Mouse (Mus musculus) CD4-positive helper T cell, adult 2 months (primary cell): Measurements from ENCODE around the gene Azi2.

Source experiments
- DNase-seq: peaks from one replicate; pipeline ENCODE4 v3.0.0-alpha.2; 2012; ENCODE audit warnings: low read depth, missing footprints, low spot score

Azi2 gene

GRCm38 (mm10) chr9:118040218-118041021 is at the start of gene Azi2:
Gene Azi2 (plus strand): TSS chr9:118040499.
- DNase-seq, result peak; percentile 100

- DNase-seq, result no peak
Observed at GRCm38 (mm10) chr9:117996631-117997030, 43.7 kb upstream of the Azi2 start.

- no peak for DNase-seq
Observed at GRCm38 (mm10) chr9:118001488-118001887, 38.8 kb upstream of the Azi2 start.

- no peak for DNase-seq
Observed at GRCm38 (mm10) chr9:118003218-118003886, 36.9 kb upstream of the Azi2 start.

- no peak for DNase-seq
Observed at GRCm38 (mm10) chr9:118003937-118004336, 36.4 kb upstream of the Azi2 start.

- DNase-seq, result no peak
Observed at GRCm38 (mm10) chr9:118012928-118013327, 27.4 kb upstream of the Azi2 start.

- no peak for DNase-seq
Observed at GRCm38 (mm10) chr9:118024966-118025365, 15.3 kb upstream of the Azi2 start.

- DNase-seq, result no peak
Observed at GRCm38 (mm10) chr9:118029490-118029889, 10.8 kb upstream of the Azi2 start.

GRCm38 (mm10) chr9:118030252-118030651 is 10.0 kb upstream of the Azi2 start:
- DNase-seq, result no peak

GRCm38 (mm10) chr9:118031694-118032093 is 8.6 kb upstream of the Azi2 start:
- DNase-seq, result no peak

- DNase-seq, result no peak
Observed at GRCm38 (mm10) chr9:118034990-118035389, 5.3 kb upstream of the Azi2 start.

GRCm38 (mm10) chr9:118041022-118041400 is 712 bp downstream of the Azi2 start:
- no peak for DNase-seq

GRCm38 (mm10) chr9:118041646-118042045 is 1.3 kb downstream of the Azi2 start:
- DNase-seq, result no peak

GRCm38 (mm10) chr9:118042738-118043137 is 2.4 kb downstream of the Azi2 start:
- DNase-seq, result no peak

GRCm38 (mm10) chr9:118043581-118043980 is 3.3 kb downstream of the Azi2 start:
- no peak for DNase-seq

- no peak for DNase-seq
Observed at GRCm38 (mm10) chr9:118045011-118045533, 4.8 kb downstream of the Azi2 start.

GRCm38 (mm10) chr9:118053286-118053685 is 13.0 kb downstream of the Azi2 start:
- peak; percentile 47 for DNase-seq

- peak; percentile 36 for DNase-seq
Observed at GRCm38 (mm10) chr9:118059101-118059500, 18.8 kb downstream of the Azi2 start.

GRCm38 (mm10) chr9:118070442-118070841 is 30.1 kb downstream of the Azi2 start:
- DNase-seq, result no peak

GRCm38 (mm10) chr9:118071337-118071736 is 31.0 kb downstream of the Azi2 start:
- DNase-seq, result no peak

- DNase-seq, result no peak
Observed at GRCm38 (mm10) chr9:118072101-118072500, 31.8 kb downstream of the Azi2 start.

- DNase-seq, result no peak
Observed at GRCm38 (mm10) chr9:118073358-118073757, 33.1 kb downstream of the Azi2 start.
